Mouse (Mus musculus) spleen, adult 2 months (tissue): ENCODE data around the gene Atg101.

Source experiments
- CTCF ChIP-seq: fragments of 200-500 bp; IDR thresholded peaks from 2 replicates; pipeline ENCODE4 v1.5.1; 2011; ENCODE audit warnings: mild to moderate bottlenecking, inconsistent platforms; ENCODE audit not compliant: insufficient read depth, insufficient read length, insufficient replicate concordance; ENCODE audit errors: extremely low read depth
- POLR2A ChIP-seq: fragments of 200-500 bp; IDR thresholded peaks from 2 replicates; pipeline ENCODE4 v1.6.1; 2011; ENCODE audit warnings: low read depth, low read length, inconsistent platforms

DNA sequence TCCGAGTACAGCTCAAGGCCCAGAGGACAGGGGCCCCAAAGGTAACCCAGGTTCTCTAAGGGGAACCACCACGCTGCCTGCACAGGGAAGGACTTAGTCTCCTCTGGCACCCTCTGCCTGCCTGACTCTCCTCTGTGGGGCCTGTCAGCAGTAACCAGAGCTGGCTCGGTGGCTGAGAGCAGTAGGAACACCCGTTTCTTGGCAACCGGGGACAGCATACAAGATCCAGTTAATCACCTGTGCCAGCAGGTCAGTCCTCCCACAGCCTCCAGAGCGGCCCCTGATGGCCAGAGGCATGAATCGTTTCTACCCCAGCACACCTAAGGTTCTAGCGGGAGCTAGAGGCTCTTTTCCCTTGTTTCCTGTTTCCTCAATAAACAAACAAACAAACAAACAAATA, 41.4 kb upstream of the Atg101 start:
- TF ChIP-seq CTCF, result no peak
- no peak for TF ChIP-seq POLR2A
